Mouse (Mus musculus) kidney, embryonic 16.5 days (tissue): ENCODE measurements at regions not wholly inside any gene's neighbourhood (a gene's known extent, or its start where the extent isn't known, plus 50 kb on each side); places are given as distances from the start of the nearest gene placed in this dataset.

ENCODE experiments used
- ATAC-seq: fragments of 200-750 bp; cut with Nextera tagmentation; 2 replicates; pipeline ENCODE4 v1.8.0; 2017; ENCODE audit warnings: moderate TSS enrichment; ENCODE audit not compliant: low FRiP score, low TSS enrichment
- H3K27ac ChIP-seq: fragments of 300-500 bp; sonication (generic); 2 replicates; pipeline ENCODE4 v1.5.1; 2014; ENCODE audit warnings: low read length
- H3K27me3 ChIP-seq: fragments of 300-500 bp; sonication (generic); 2 replicates; pipeline ENCODE4 v1.6.1; 2014; ENCODE audit warnings: low read length, control low read depth, mixed read lengths; ENCODE audit not compliant: insufficient read depth
- H3K36me3 ChIP-seq: fragments of 300-500 bp; sonication (generic); 2 replicates; pipeline ENCODE4 v1.6.1; 2014; ENCODE audit warnings: low read length, control low read depth, mixed read lengths; ENCODE audit not compliant: insufficient read depth
- H3K4me1 ChIP-seq: fragments of 300-500 bp; sonication (generic); 2 replicates; pipeline ENCODE4 v1.6.1; 2014; ENCODE audit warnings: low read length, control low read depth, mixed read lengths; ENCODE audit not compliant: insufficient read depth
- H3K4me2 ChIP-seq: fragments of 300-500 bp; sonication (generic); replicated peaks from 2 replicates; pipeline ENCODE4 v1.6.1; 2014; ENCODE audit warnings: low read depth, low read length
- H3K4me3 ChIP-seq: fragments of 300-500 bp; sonication (generic); 2 replicates; pipeline ENCODE4 v1.5.1; 2014; ENCODE audit warnings: mild to moderate bottlenecking, low read length
- H3K9ac ChIP-seq: fragments of 300-500 bp; sonication (generic); replicated peaks from 2 replicates; pipeline ENCODE4 v1.6.1; 2014; ENCODE audit warnings: low read length
- H3K9me3 ChIP-seq: fragments of 300-500 bp; sonication (generic); 2 replicates; pipeline ENCODE4 v1.6.1; 2016; ENCODE audit warnings: low read length, control low read depth
- WGBS: fragments of 180-500 bp; shearing (Covaris S2); extraction: QIAGEN DNeasy Blood & Tissue Kit; methylation state at CpG from one replicate; pipeline ENCODE4 v1.1.7; 2014; 5-methylcytosine and 5-hydroxymethylcytosine counted together

DNA sequence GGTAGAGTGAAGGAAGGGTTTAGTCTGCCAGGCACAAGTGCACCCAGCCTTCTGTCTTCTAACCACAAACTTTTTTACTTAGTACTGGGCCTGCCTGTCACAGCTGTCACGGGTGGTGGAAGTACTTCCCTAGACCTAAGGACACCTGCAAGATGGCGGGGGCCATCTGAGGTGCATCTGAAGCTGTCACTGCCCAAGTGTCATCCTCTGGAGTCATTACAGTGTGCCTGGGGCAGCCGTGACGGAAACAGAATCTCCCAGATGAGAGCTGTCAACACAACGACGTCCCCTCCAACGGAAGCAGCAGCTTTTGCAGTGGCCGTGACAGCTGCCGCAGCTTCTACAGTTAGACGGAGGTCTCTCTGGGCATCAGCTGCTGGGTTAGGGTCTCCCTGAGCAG, 53.1 kb upstream of the Jdp2 start:
- Histone ChIP-seq H3K4me2 (no peak overlapping the region), H3K9me3 (no peaks in the 10 kb centered on the region), H3K27ac (no peak overlapping the region), H3K36me3 (no peaks in the 10 kb centered on the region), H3K4me3 (no peak overlapping the region), H3K4me1 (peaks cover 25% of the 10 kb centered on the region), H3K27me3 (no peaks in the 10 kb centered on the region), H3K9ac (no peak overlapping the region)
- ATAC-seq = no peak
- 41% methylated on average over 10 of the region's 10 CpGs for WGBS

DNA sequence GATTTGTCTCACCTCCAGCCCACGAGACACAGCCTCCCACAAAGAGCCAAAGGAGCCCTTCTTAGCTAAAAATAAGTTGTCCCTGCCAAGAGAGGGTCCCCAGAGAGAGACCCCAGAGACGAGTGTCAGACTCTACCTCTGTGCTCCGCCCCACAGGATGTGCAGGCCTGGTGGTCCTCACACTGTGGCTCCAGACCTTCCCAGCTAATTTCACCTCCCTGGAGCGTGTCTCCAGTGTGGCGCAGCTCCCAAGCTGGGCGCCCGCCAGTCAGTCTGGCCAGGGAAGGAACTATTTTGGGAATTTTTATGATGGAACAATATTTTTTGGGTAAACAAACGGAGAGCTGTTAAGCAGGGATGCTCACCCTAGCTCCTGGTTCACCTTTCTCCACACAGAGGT, 50.8 kb upstream of the Jdp2 start:
- H3K9ac ChIP-seq = no peak overlapping the region
- H3K36me3 ChIP-seq = no peaks in the 10 kb centered on the region
- 0 out of 2 replicates have a peak, but pooled peaks have one; percentile 56 for ATAC-seq
- H3K4me2 ChIP-seq = no peak overlapping the region
- H3K9me3 ChIP-seq = no peaks in the 10 kb centered on the region
- no peak overlapping the region for H3K4me3 ChIP-seq
- H3K4me1 ChIP-seq = peaks cover 17% of the 10 kb centered on the region
- 0 out of 2 replicates have a peak overlapping the region, but pooled peaks have one; percentile 45 for H3K27ac ChIP-seq
- no peaks in the 10 kb centered on the region for H3K27me3 ChIP-seq
- 40% methylated on average over 8 of the region's 8 CpGs for WGBS
